Mouse (Mus musculus) ovary, postnatal 36 days (tissue): ENCODE data around the gene Frmd4b.
"Not testable (repeated sequence)": the region's sequence is repeated elsewhere in the genome, so short reads cannot be mapped to it uniquely, and the experiment has no call there.

Source experiments
- DNase-seq: peaks from one replicate; pipeline ENCODE4 v3.0.0; 2022; ENCODE audit warnings: low spot score, mixed read lengths

Frmd4b gene

DNA sequence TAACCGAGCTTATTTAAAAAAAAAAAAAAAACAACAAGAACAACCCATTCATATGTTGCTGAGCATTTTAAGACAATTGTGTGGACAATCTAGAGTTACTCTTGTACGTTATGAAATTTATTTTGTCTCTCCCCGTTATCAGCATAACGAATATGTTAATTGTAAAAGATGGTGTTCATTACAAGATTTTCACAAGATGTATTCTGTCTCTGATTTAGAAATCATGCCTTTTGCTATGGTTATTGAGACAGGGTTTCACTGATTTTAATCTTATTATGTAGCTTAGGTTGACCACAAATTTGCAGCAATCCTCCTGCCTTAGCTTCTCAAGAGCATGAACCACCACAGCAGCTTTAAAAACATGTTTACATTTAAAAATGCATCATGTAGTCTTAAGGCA, 327.5 kb downstream of the Frmd4b start:
- DNase-seq: no peak

- DNase-seq: no peak
These were observed 328.0 kb downstream of the Frmd4b start for GRCm38 (mm10) chr6:97289316-97289820.

GRCm38 (mm10) chr6:97288047-97288855, 329.1 kb downstream of the Frmd4b start:
- DNase-seq: no peak

- DNase-seq: no peak
These were observed 331.0 kb downstream of the Frmd4b start for GRCm38 (mm10) chr6:97286332-97286731.

DNA sequence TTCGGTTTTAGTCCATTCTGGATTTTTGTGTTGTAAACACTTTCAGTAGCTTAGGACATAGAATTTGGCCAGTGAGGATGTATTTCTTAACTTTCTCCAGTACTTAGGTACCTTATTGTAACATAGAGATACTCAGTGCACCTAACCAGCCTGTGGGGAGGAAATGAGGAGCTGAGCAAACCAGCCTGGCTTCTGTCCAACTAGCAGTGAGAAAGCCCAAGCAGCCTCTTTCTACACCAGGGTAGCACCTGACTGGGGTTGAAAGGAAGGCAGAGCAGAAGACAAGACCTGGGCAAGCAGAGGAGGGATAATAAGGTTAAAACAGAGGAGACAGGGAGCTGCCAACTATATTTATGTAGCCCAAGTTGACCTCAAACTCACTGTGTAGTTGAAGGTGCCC, 333.7 kb downstream of the Frmd4b start:
- DNase-seq: no peak

DNA sequence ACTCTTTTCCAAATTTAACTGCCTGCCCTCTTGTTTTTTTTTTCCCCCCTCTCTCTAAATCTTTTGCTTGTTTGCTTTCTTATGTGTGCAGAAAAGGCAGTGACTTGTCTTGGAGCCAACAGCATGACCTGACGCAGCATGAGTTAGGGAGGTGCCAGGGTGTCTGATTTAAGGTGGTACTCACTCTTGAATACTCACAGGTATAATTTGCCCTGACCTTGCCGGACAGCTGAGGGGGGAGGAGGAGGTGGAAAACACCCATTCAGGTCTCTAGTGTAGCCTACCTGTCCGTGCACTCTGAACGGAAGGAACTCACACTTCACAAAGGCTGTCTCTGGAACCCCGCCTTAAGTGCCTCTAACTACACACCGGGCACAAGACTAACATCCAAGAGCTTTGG, 338.5 kb downstream of the Frmd4b start:
- DNase-seq: no peak

DNA sequence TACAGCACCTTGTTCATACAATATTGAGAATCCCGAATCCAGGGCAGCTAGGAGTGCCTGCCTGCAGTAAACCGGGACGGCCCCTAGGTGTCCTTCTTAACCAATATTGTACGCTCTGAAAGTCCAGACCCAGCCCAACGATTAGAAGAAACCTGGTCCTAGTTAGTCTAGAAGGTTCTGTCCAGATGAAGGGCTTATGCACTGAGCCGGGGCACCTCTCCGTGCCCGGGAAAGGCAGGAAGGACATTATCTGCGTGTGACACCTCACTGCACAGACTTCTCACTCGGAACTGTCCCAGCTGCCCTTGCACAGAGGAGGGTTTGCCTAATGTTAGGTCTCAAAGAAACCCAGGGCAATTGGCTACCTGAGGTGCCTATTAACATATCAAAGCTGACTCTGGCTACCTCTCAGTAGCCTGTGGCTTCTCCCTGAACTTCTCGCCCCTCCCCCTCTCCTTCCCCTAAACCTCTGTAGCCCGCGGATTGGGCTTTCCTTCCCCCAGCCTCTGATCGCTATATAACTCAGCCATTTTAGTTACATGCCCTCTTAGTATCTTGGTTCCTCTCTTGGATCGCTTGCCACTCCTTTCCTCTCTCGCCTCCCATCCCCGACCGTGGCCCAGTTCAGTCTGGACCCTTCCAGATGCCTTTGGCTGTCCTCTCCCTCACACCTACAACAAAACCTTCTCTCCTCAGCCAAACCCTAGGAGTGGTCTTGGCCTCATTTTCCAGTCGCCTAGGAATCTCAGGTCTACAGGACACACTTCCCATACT, 339.1 kb downstream of the Frmd4b start:
- peak; percentile 71 for DNase-seq

- DNase-seq: no peak
These were observed 340.3 kb downstream of the Frmd4b start for GRCm38 (mm10) chr6:97276890-97277497.

- no peak for DNase-seq
These were observed 341.0 kb downstream of the Frmd4b start for GRCm38 (mm10) chr6:97276366-97276765.

GRCm38 (mm10) chr6:97275760-97276159, 341.6 kb downstream of the Frmd4b start:
- DNase-seq: no peak

DNA sequence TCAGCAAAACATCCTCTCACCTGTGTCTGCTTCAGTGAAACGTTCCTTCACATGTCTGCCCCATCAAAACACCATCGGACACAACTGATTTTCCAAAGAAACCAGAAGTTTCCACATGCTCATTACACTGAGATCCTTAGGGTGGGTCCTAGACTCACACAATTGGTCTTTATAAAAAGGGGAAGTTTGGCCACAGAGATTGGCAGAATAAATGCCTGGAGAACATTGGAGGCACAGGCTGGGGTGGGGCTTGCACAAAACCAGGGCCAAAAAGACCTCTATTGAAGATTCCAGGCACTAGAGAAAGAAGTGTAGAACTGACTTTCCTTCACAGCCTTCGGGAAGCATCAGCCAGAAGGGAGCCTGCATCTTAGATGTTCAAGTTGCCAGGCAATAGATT, 343.6 kb downstream of the Frmd4b start:
- no peak for DNase-seq

- DNase-seq: no peak
These were observed 344.2 kb downstream of the Frmd4b start for GRCm38 (mm10) chr6:97273058-97273710.

GRCm38 (mm10) chr6:97272349-97272748, 345.0 kb downstream of the Frmd4b start:
- no peak for DNase-seq

DNA sequence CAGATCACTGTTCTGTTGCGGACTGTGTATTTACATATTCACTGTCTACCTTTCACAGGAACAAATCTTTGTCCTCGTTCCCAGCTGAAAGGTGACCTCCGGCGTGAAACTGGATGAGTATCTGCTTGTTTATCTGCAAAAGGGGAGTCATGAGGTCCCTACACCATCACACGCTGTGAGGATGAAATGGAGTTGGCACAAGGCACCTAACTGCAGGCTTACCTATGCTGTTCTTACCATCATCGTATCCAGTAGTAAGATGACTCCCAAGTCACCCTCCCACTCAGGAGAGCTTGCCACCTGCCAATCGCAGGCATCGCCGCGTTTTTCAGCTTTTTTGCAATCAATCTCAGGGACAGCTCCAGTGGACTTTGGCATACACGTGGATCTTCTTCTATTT, 347.7 kb downstream of the Frmd4b start:
- DNase-seq: no peak

DNA sequence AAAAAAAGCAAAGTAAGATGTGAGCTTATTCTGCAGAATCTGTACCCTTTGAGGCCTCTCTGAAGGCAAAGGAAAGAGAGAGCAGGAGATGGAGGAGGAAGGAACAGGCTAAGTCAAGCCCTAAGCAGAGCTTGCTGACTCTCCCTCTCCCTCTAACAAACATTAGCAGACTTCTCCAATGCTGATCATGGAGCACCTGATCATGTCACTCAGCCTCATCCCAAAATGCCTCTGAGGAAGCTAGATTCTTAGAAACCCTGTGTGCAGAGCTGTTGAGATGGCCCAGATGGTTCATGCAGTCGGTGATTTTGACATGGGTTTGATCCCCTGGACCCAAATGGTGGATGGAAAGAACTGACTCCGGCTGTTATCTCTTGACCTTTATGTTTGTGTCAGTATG, 350.2 kb downstream of the Frmd4b start:
- DNase-seq: no peak

DNA sequence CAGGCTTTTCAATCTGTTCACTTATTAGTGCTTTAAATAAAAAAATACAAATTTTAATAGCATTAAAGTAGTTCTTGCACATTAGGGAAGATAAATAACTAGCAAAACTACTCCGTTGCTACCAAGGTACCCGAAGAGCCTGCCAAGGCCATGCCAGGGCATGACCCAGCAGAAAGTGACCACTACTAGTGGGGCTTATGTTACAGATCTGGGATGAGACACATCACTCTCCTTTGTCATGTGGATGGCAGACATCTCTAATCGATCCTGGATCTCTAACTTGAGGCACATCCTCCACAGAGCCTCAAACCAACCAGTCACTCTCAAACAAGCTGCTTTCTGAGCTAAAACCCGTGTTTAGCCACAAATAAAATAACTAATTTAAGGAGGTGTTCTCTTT, 350.7 kb downstream of the Frmd4b start:
- DNase-seq: no peak

DNA sequence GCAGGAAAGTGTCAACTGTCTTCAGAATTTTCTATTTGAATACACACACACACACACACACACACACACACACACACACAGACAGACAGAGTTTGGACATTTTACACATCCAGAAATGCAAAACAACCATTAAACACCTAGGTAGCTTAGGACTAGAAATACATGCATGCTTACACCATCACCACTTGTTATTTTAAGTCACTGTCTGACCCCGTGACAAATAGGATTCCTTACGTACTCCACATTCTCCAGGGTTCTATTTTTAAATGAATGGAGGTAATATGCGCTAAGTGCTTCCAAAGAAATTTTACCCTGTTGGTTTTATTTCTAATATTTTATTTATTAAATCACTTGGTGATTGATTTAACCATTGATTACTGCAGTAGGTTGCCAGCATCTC, 351.6 kb downstream of the Frmd4b start:
- no peak for DNase-seq

GRCm38 (mm10) chr6:97265240-97265639, 352.1 kb downstream of the Frmd4b start:
- DNase-seq: no peak

GRCm38 (mm10) chr6:97263750-97264149, 353.6 kb downstream of the Frmd4b start:
- DNase-seq: not testable (repeated sequence)

- DNase-seq: no peak
These were observed 355.1 kb downstream of the Frmd4b start for GRCm38 (mm10) chr6:97262229-97262628.

DNA sequence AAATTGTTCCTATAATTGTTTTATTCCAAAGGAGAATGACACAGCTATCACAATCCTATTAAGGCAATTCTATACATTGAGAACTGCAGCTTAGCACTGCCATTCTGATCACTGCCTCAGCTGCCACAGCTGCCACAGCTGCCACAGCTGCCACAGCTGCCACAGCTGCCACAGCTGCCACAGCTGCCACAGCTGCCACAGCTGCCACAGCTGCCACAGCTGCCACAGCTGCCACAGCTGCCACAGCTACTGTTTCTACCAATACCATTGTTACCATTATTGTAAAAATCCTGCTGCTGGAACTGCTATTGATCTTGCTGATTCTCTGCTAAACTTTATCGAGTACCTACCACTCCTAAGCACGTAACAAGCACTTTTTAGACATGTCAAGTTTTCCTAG, 357.4 kb downstream of the Frmd4b start:
- not testable (repeated sequence) for DNase-seq

DNA sequence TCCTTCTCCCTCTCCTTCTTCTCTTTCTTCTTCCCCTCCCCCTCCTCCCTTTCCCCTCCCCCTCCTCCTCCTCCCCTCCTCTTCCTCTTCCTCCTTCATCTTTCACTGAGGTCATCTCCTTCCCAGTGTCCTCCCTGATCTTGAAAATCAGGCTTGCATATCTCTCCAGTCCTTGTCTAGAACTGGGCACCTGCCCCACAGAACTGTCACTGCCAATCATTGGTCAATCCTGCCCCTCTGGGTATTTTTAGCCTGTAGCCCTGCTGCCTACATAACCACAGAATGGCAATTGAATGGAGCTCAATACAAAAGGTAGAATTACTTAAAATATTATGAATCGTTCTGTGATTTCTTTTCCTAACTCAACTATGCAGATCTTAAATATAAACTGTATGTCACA, 358.9 kb downstream of the Frmd4b start:
- DNase-seq: no peak
